Mouse (Mus musculus) liver, embryonic 13.5 days (tissue): Measurements from ENCODE around the gene Tmem86a. TPM values are rescaled to one million over a fixed set of nuclear protein-coding genes. Genes with fewer than 3 reads are reported as not detected.

Experiments used
- microRNA-seq: library from miRNA; unstranded; fragments of <30 nt; microRNA quantifications from one replicate; pipeline ENCODE4, GENCODE M21; 2016
- polyA plus RNA-seq: library from polyadenylated mRNA; unstranded; fragments of >200 nt; fragmentation: Nextera tagmentation; extraction: Ambion mirVana; gene quantifications from 2 replicates; pipeline ENCODE4 v1.2.1, GENCODE M21; 2015

Gene Tmem86a
- polyA plus RNA-seq, 1 experiment from 2014 or later, result 23.8 TPM

Small RNAs within 50 kb of the gene (microRNA-seq; reads per million reads assigned to microRNA genes)
- not detected for gene Mir7056

Other genes starting within 250 kb of the Tmem86a start
- 1,268 and 1,277 TPM in 2 replicates for gene Ldha, start 209.1 kb upstream of the Tmem86a start, polyA plus RNA-seq
- gene Ldhc, start 189.4 kb upstream of the Tmem86a start, polyA plus RNA-seq, result 0.19 and 0.55 TPM in 2 replicates
- gene Tsg101, start 130.6 kb upstream of the Tmem86a start, polyA plus RNA-seq, result 63.2 and 78.5 TPM in 2 replicates
- gene Uevld, start 92.1 kb upstream of the Tmem86a start, polyA plus RNA-seq, result 5.3 and 6.2 TPM in 2 replicates
- gene Gm9999, start 67.0 kb upstream of the Tmem86a start, polyA plus RNA-seq, result not detected in 2 replicates
- 10.6 and 13.1 TPM in 2 replicates for gene Spty2d1, start 42.2 kb upstream of the Tmem86a start, polyA plus RNA-seq
- 0.05 and 0.10 TPM in 2 replicates for gene Ptpn5, start 83.1 kb downstream of the Tmem86a start, polyA plus RNA-seq
- gene Mrgpra6, start 154.3 kb downstream of the Tmem86a start, polyA plus RNA-seq, result not detected in 2 replicates
- gene Mrgpra9, start 202.2 kb downstream of the Tmem86a start, polyA plus RNA-seq, result not detected in 2 replicates